30 mouse cellular contexts compared by ENCODE assay signal in genomic region chr13:97527958-97528357, GRCm38 (mm10).
"Had no signal": no experiment of that assay in that cellular context is flagged by ENCODE, and none has a peak within 500 bp of the region (broad histone marks: within the 10 kb centered on the region; RNA-seq: fewer than 3 reads in every experiment).

No protein-coding gene starts in this region.

- H3K9ac ChIP-seq: heart, embryonic 12.5 days; heart, embryonic 13.5 days; heart, embryonic 15.5 days; hindbrain, embryonic 12.5 days; hindbrain, embryonic 13.5 days; hindbrain, embryonic 14.5 days; hindbrain, embryonic 15.5 days; intestine, embryonic 15.5 days; kidney, embryonic 15.5 days had no signal

- H3K27me3 ChIP-seq: heart, embryonic 12.5 days; heart, embryonic 13.5 days; heart, embryonic 15.5 days; hindbrain, embryonic 12.5 days; hindbrain, embryonic 13.5 days; hindbrain, embryonic 15.5 days; intestine, embryonic 15.5 days; kidney, embryonic 15.5 days had no signal

- H3K27ac ChIP-seq: heart, embryonic 13.5 days; heart, embryonic 15.5 days; hindbrain, embryonic 10.5 days; hindbrain, embryonic 12.5 days; hindbrain, embryonic 13.5 days; hindbrain, embryonic 14.5 days; hindbrain, embryonic 15.5 days; hindbrain, postnatal 0 days; intestine, embryonic 15.5 days; kidney, embryonic 15.5 days; kidney, postnatal 0 days; layer of hippocampus, adult 2 months had no signal

- H3K4me3 ChIP-seq: heart, embryonic 10.5 days; heart, embryonic 12.5 days; heart, embryonic 13.5 days; heart, embryonic 15.5 days; hindbrain, embryonic 10.5 days; hindbrain, embryonic 12.5 days; hindbrain, embryonic 13.5 days; hindbrain, embryonic 15.5 days; intestine, embryonic 15.5 days; kidney, embryonic 15.5 days; layer of hippocampus, adult 2 months had no signal

- DNase-seq: heart, postnatal 10 days; heart, postnatal 14 days; heart, postnatal 36 days; heart, postnatal 4 days; kidney, adult 11 months; kidney, adult 18-20 months; kidney, adult 2 months; kidney, adult 8-10 months; kidney, adult 9 months; kidney, postnatal 10 days; kidney, postnatal 14 days; kidney, postnatal 25 days; kidney, postnatal 36 days; kidney, postnatal 4 days; layer of hippocampus, adult 9-11 months; layer of hippocampus, postnatal 36 days had no signal

- H3K36me3 ChIP-seq: heart, embryonic 10.5 days; heart, embryonic 12.5 days; heart, embryonic 13.5 days; heart, embryonic 15.5 days; hindbrain, embryonic 10.5 days; hindbrain, embryonic 12.5 days; hindbrain, embryonic 13.5 days; hindbrain, embryonic 15.5 days; intestine, embryonic 15.5 days; kidney, embryonic 15.5 days had no signal
